Comparison of ENCODE assay signal across 8 mouse cellular contexts in the genomic region with DNA sequence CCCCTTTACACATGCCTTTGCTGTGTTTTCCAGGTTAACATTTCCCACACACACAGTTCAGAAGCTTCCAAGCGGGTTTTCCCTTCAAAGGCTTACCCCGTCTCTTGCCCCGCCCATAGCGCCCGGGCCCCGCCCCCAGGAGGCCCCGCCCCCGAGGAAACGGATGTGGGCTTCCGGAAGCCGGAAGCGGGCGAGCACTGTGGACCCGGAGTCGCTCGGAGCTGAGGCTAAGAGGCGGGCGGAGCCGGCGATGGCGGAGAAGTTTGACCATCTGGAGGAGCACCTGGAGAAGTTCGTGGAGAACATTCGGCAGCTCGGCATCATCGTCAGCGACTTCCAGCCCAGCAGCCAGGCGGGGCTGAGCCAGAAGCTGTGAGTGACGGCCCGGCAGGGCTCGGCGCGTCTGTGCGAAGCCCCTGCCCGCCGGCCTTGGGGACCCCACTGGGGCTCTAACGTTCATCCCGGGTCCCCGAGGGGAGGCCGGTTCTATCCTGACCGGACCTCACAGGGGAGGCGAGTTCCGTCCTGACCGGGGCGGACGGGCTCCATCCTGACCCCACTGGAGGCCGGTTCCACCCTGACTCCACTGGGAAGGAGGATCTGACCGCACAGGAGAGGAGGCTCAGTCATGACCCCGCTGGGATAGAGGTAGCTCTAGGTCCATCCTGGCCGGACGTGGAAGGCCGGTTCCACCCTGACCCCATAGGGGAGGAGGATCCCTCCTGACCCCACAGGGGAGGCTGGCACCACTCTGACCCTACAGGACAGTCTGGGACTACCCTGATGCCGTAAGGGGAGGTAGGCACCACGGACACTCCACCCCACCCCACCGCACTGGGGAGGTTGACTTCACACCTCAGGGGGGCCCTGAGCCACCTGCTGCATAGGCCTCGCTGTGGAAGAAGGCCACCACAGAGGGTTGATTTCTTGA. TPM values are rescaled to one million over a fixed set of nuclear protein-coding genes. Genes with fewer than 3 reads are reported as not detected.
DNase-seq lines count a peak whose midpoint lies in the region; ATAC-seq and TF ChIP-seq lines count a peak whose summit lies in the region.

No protein-coding gene starts in this region.

- TF ChIP-seq CTCF in kidney, adult 2 months (conservative IDR thresholded peaks at IDR 0.05; ENCODE audit: insufficient read depth, insufficient read length, low read depth, low read length): no peak

- H3K4me2 ChIP-seq in embryonic facial prominence, embryonic 13.5 days: peak overlapping the region; percentile 97
- peak overlapping the region; percentile 95 for H3K4me2 ChIP-seq in limb, embryonic 12.5 days
- peak overlapping the region; percentile 87 for H3K4me2 ChIP-seq in midbrain, embryonic 14.5 days (ENCODE audit: low read length)

- peaks cover 12% of the 10 kb centered on the region for H3K4me1 ChIP-seq in embryonic facial prominence, embryonic 13.5 days
- 0 out of 2 replicates have a peak, but pooled peaks cover 6% of the 10 kb centered on the region for H3K4me1 ChIP-seq in kidney, adult 2 months (ENCODE audit: control insufficient read depth, insufficient read depth, low read length)
- peaks cover 14% of the 10 kb centered on the region for H3K4me1 ChIP-seq in limb, embryonic 12.5 days (replicated peaks)
- peaks cover 14% of the 10 kb centered on the region for H3K4me1 ChIP-seq in midbrain, embryonic 14.5 days (ENCODE audit: control insufficient read depth, insufficient read depth, low read length)

- peaks cover 33% of the 10 kb centered on the region for H3K36me3 ChIP-seq in embryonic facial prominence, embryonic 13.5 days
- H3K36me3 ChIP-seq in kidney, adult 2 months (ENCODE audit: control insufficient read depth, insufficient read depth, low read length): no peaks in the 10 kb centered on the region
- H3K36me3 ChIP-seq in limb, embryonic 12.5 days: peaks cover 39% of the 10 kb centered on the region
- H3K36me3 ChIP-seq in midbrain, embryonic 14.5 days (ENCODE audit: control insufficient read depth, insufficient read depth, low read length): peaks cover 30% of the 10 kb centered on the region

- H3K27me3 ChIP-seq in embryonic facial prominence, embryonic 13.5 days: no peaks in the 10 kb centered on the region
- no peaks in the 10 kb centered on the region for H3K27me3 ChIP-seq in kidney, adult 2 months (replicated peaks; ENCODE audit: control insufficient read depth, insufficient read depth, low read length)
- no peaks in the 10 kb centered on the region for H3K27me3 ChIP-seq in limb, embryonic 12.5 days
- H3K27me3 ChIP-seq in midbrain, embryonic 14.5 days (ENCODE audit: control insufficient read depth, insufficient read depth, low read length): no peaks in the 10 kb centered on the region

- DNase-seq in 416B (ENCODE audit: low read depth): peak; percentile 83
- DNase-seq in adrenal gland, postnatal 4 days (ENCODE audit: low spot score in 2 of 2): peak; percentile 81 to 91
- peak; percentile 87 to 93 for DNase-seq in heart, adult 18-20 months
- peak; percentile 94 for DNase-seq in kidney, adult 2 months
- DNase-seq in midbrain, embryonic 14.5 days: peak; percentile 93
- DNase-seq in spleen, adult 18-20 months: peak; percentile 74 to 84

- ATAC-seq in embryonic facial prominence, embryonic 13.5 days (ENCODE audit: insufficient number of reproducible peaks, insufficient read depth, low FRiP score, low TSS enrichment, low read depth): peak; percentile 90
- peak; percentile 84 for ATAC-seq in limb, embryonic 12.5 days (ENCODE audit: insufficient number of reproducible peaks, insufficient read depth, low FRiP score, low TSS enrichment, low read depth)
- ATAC-seq in midbrain, embryonic 14.5 days (ENCODE audit: low FRiP score, low TSS enrichment): peak; percentile 95

- TF ChIP-seq POLR2A in kidney, adult 2 months (IDR thresholded peaks at IDR 0.05; ENCODE audit: low read depth, low read length): no peak

- peak overlapping the region; percentile 95 for H3K4me3 ChIP-seq in embryonic facial prominence, embryonic 13.5 days
- H3K4me3 ChIP-seq in kidney, adult 2 months (ENCODE audit: insufficient read depth, low read depth, low read length): peak overlapping the region; percentile 80
- H3K4me3 ChIP-seq in limb, embryonic 12.5 days (replicated peaks): peak overlapping the region; percentile 94
- peak overlapping the region; percentile 96 for H3K4me3 ChIP-seq in midbrain, embryonic 14.5 days (replicated peaks; ENCODE audit: low read depth, low read length)

- H3K9ac ChIP-seq in embryonic facial prominence, embryonic 13.5 days: peak overlapping the region; percentile 94
- peak overlapping the region; percentile 87 for H3K9ac ChIP-seq in limb, embryonic 12.5 days (replicated peaks)
- peak overlapping the region; percentile 84 for H3K9ac ChIP-seq in midbrain, embryonic 14.5 days (replicated peaks; ENCODE audit: low read length)

- no peak overlapping the region for H3K27ac ChIP-seq in embryonic facial prominence, embryonic 13.5 days
- no peak overlapping the region for H3K27ac ChIP-seq in kidney, adult 2 months (ENCODE audit: insufficient read depth, low read depth, low read length)
- peak overlapping the region; percentile 67; the same call in 1 of the 2 replicates for H3K27ac ChIP-seq in limb, embryonic 12.5 days
- H3K27ac ChIP-seq in midbrain, embryonic 14.5 days (replicated peaks; ENCODE audit: low read depth, low read length): 0 out of 2 replicates have a peak overlapping the region, but pooled peaks have one; percentile 41

- H3K9me3 ChIP-seq in embryonic facial prominence, embryonic 13.5 days: no peaks in the 10 kb centered on the region
- H3K9me3 ChIP-seq in limb, embryonic 12.5 days: no peaks in the 10 kb centered on the region
- H3K9me3 ChIP-seq in midbrain, embryonic 14.5 days (ENCODE audit: control insufficient read depth, low read length): no peaks in the 10 kb centered on the region

- WGBS in embryonic facial prominence, embryonic 13.5 days: 1% methylated on average over 55 of the region's 55 CpGs
- 1% methylated on average over 55 of the region's 55 CpGs for WGBS in kidney, adult 2 months
- WGBS in limb, embryonic 12.5 days: under 1% methylated on average over 55 of the region's 55 CpGs
- 1% methylated on average over 55 of the region's 55 CpGs for WGBS in midbrain, embryonic 14.5 days

RNA-seq across cellular contexts. Expression of gene Med10, which starts 7.8 kb away (rescaled TPM):
- total RNA-seq in adrenal gland, postnatal 4 days (2021): 100 to 1,000 TPM in 1 of 2 experiments, 10 to 100 TPM in 1; 94.3 to 102 TPM
- 146 and 151 TPM in 2 replicates for polyA plus RNA-seq in embryonic facial prominence, embryonic 13.5 days (2015; fragmentation: Nextera tagmentation; extraction: Ambion mirVana)
- total RNA-seq in heart, adult 18-20 months (2021): 10 to 100 TPM; 27.1 to 27.7 TPM
- polyA plus RNA-seq in kidney, adult 2 months (2012; rRNA removed): 34.5 and 34.7 TPM in 2 replicates
- 159 and 168 TPM in 2 replicates for polyA plus RNA-seq in limb, embryonic 12.5 days (2016; fragmentation: Nextera tagmentation; extraction: Ambion mirVana)
- polyA plus RNA-seq in midbrain, embryonic 14.5 days (2014; fragmentation: Nextera tagmentation; extraction: Ambion mirVana): 145 TPM in 2 replicates

Comparison
In these comparisons a context has a peak if more than half of its experiments do, and no peak if none do; other contexts are left out.
1. H3K27ac ChIP-seq: peak in limb, embryonic 12.5 days (single experiment) and midbrain, embryonic 14.5 days (single experiment); none in embryonic facial prominence, embryonic 13.5 days (single experiment) and kidney, adult 2 months (single experiment).
2. Peak in every context shown above with its lines, with median percentiles within 50 percentile points of each other: DNase-seq, ATAC-seq, H3K4me2 ChIP-seq, H3K4me3 ChIP-seq and H3K9ac ChIP-seq.